In the genomic region with DNA sequence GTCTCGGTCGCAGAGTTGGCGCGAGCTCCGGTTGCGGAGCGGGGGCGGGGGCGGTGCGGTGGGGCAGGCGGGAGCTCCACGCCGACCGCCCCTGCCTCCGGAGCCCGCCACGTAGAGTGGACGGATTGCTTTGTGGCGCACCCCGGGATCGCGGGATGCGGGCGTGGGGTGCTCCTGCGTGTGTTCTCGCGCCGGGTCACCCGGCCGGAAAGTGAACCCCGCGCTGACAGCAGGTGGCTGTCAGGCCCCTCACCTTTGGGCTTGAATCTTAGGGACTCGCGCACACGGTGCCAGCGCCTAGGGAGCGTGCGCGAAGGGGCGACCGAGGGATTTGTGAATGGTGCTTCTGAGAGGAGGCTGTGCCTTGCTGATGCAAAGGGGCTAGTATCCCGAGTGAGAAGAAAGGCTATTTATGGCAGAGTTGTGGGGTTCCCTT, we compare ENCODE assay signal across 8 mouse cellular contexts. TPM values are rescaled to one million over a fixed set of nuclear protein-coding genes. Genes with fewer than 3 reads are reported as not detected.
DNase-seq lines count a peak whose midpoint lies in the region; ATAC-seq and TF ChIP-seq lines count a peak whose summit lies in the region.

No protein-coding gene starts in this region.

- WGBS in heart, embryonic 12.5 days: under 1% methylated on average over 38 of the region's 42 CpGs
- under 1% methylated on average over 41 of the region's 42 CpGs for WGBS in kidney, embryonic 15.5 days
- WGBS in liver, embryonic 14.5 days (ENCODE audit: insufficient replicate concordance): 1% methylated on average over 42 of the region's 42 CpGs
- 0% methylated on average over 38 of the region's 42 CpGs for WGBS in neural tube, embryonic 15.5 days

- no peak for TF ChIP-seq EP300 in liver, embryonic 14.5 days (IDR thresholded peaks at IDR 0.05; ENCODE audit: low read depth)

- ATAC-seq in heart, embryonic 12.5 days (ENCODE audit: insufficient number of reproducible peaks, low FRiP score): peak; percentile 54; the same call in 1 of the 2 replicates
- peak; percentile 66 for ATAC-seq in kidney, embryonic 15.5 days (replicated peaks; ENCODE audit: low FRiP score)
- ATAC-seq in liver, embryonic 14.5 days (ENCODE audit: insufficient read depth): peak; percentile 28; the same call in 1 of the 2 replicates
- ATAC-seq in neural tube, embryonic 15.5 days (ENCODE audit: low FRiP score): peak; percentile 74

- H3K4me1 ChIP-seq in heart, embryonic 12.5 days (replicated peaks): no peaks in the 10 kb centered on the region
- peaks cover 8% of the 10 kb centered on the region; the same call in 1 of the 2 replicates for H3K4me1 ChIP-seq in kidney, embryonic 15.5 days
- no peaks in the 10 kb centered on the region for H3K4me1 ChIP-seq in liver, embryonic 14.5 days (replicated peaks; ENCODE audit: control insufficient read depth in 2 of 2, insufficient read depth in 2 of 2, low read length in 1 of 2)
- H3K4me1 ChIP-seq in neural tube, embryonic 15.5 days: peaks cover 19% of the 10 kb centered on the region

- peak overlapping the region; percentile 100 for H3K4me2 ChIP-seq in heart, embryonic 12.5 days
- H3K4me2 ChIP-seq in kidney, embryonic 15.5 days: peak overlapping the region; percentile 95
- H3K4me2 ChIP-seq in liver, embryonic 14.5 days (ENCODE audit: low read depth): peak overlapping the region; percentile 68
- peak overlapping the region; percentile 66 for H3K4me2 ChIP-seq in neural tube, embryonic 15.5 days

- no peaks in the 10 kb centered on the region for H3K9me3 ChIP-seq in heart, embryonic 12.5 days (replicated peaks)
- H3K9me3 ChIP-seq in kidney, embryonic 15.5 days (replicated peaks): no peaks in the 10 kb centered on the region
- no peaks in the 10 kb centered on the region for H3K9me3 ChIP-seq in liver, embryonic 14.5 days (ENCODE audit: control insufficient read depth, low read length)
- no peaks in the 10 kb centered on the region for H3K9me3 ChIP-seq in neural tube, embryonic 15.5 days (replicated peaks)

- intact Hi-C loops in gastrocnemius, postnatal 14 days (cut with DNase I; ENCODE audit: low total_unique reads): no loop called here

- H3K4me3 ChIP-seq in heart, embryonic 12.5 days: peak overlapping the region; percentile 78
- peak overlapping the region; percentile 77 for H3K4me3 ChIP-seq in kidney, embryonic 15.5 days (replicated peaks)
- peak overlapping the region; percentile 9 to 48 for H3K4me3 ChIP-seq in liver, embryonic 14.5 days (ENCODE audit: insufficient read depth in 1 of 2, low read depth in 2 of 2, low read length in 2 of 2)
- H3K4me3 ChIP-seq in neural tube, embryonic 15.5 days (replicated peaks): peak overlapping the region; percentile 63

- DNase-seq in heart, adult 8-10 months (ENCODE audit: low spot score): no peak
- peak; percentile 81 for DNase-seq in brain, adult 2 months (ENCODE audit: low read depth, low spot score)
- DNase-seq in gastrocnemius, postnatal 14 days: peak; percentile 6
- no peak for DNase-seq in liver, embryonic 14.5 days (ENCODE audit: low read depth in 3 of 3, low spot score in 3 of 3)
- DNase-seq in MN1 (ENCODE audit: low spot score): no peak

- H3K9ac ChIP-seq in heart, embryonic 12.5 days: peak overlapping the region; percentile 82
- H3K9ac ChIP-seq in kidney, embryonic 15.5 days: peak overlapping the region; percentile 76
- H3K9ac ChIP-seq in liver, embryonic 14.5 days (replicated peaks): no peak overlapping the region
- H3K9ac ChIP-seq in neural tube, embryonic 15.5 days (replicated peaks): peak overlapping the region; percentile 75

- H3K36me3 ChIP-seq in heart, embryonic 12.5 days: no peaks in the 10 kb centered on the region
- H3K36me3 ChIP-seq in kidney, embryonic 15.5 days: no peaks in the 10 kb centered on the region
- H3K36me3 ChIP-seq in liver, embryonic 14.5 days (replicated peaks; ENCODE audit: control insufficient read depth, insufficient read depth, low read depth): no peaks in the 10 kb centered on the region
- H3K36me3 ChIP-seq in neural tube, embryonic 15.5 days: no peaks in the 10 kb centered on the region

- TF ChIP-seq CTCF in liver, embryonic 14.5 days (IDR thresholded peaks at IDR 0.05; ENCODE audit: low read depth): no peak

- H3K27ac ChIP-seq in heart, embryonic 12.5 days (ENCODE audit: poor library complexity, severe bottlenecking): no peak overlapping the region
- peak overlapping the region; percentile 79 for H3K27ac ChIP-seq in kidney, embryonic 15.5 days
- no peak overlapping the region for H3K27ac ChIP-seq in liver, embryonic 14.5 days
- peak overlapping the region; percentile 89 for H3K27ac ChIP-seq in neural tube, embryonic 15.5 days (replicated peaks)

- H3K27me3 ChIP-seq in heart, embryonic 12.5 days (replicated peaks): peaks cover 7% of the 10 kb centered on the region
- peaks cover 12% of the 10 kb centered on the region; the same call in 1 of the 2 replicates for H3K27me3 ChIP-seq in kidney, embryonic 15.5 days
- H3K27me3 ChIP-seq in liver, embryonic 14.5 days (ENCODE audit: control insufficient read depth, insufficient read depth, low read length): peaks cover 30% of the 10 kb centered on the region
- H3K27me3 ChIP-seq in neural tube, embryonic 15.5 days (replicated peaks): no peaks in the 10 kb centered on the region

RNA-seq across cellular contexts. Expression of a gene that starts 0.7 kb away (rescaled TPM):
- 1.6 and 2.2 TPM in 2 replicates for polyA plus RNA-seq in heart, embryonic 12.5 days (2016; fragmentation: Nextera tagmentation; extraction: Ambion mirVana)
- total RNA-seq in heart, adult 8-10 months (2022): 1 to 10 TPM; 1.8 to 2.7 (median 2.1) TPM
- total RNA-seq in gastrocnemius, postnatal 14 days (2021): 1 to 10 TPM; 2.0 to 4.0 TPM
- 17.0 TPM in 2 replicates for polyA plus RNA-seq in kidney, embryonic 15.5 days (2015; fragmentation: Nextera tagmentation; extraction: Ambion mirVana)
- polyA plus RNA-seq in liver, embryonic 14.5 days (2012; rRNA removed): 0.02 and 0.09 TPM in 2 replicates
- 0.09 TPM in 1 of 2 replicates, not detected in the other for polyA plus RNA-seq in liver, embryonic 14.5 days (2014; fragmentation: Nextera tagmentation; extraction: Ambion mirVana)
- polyA plus RNA-seq in neural tube, embryonic 15.5 days (2015; fragmentation: Nextera tagmentation; extraction: Ambion mirVana): 19.2 and 25.3 TPM in 2 replicates

Comparison
In these comparisons a context has a peak if more than half of its experiments do, and no peak if none do; other contexts are left out.
1. H3K27ac ChIP-seq: peak in kidney, embryonic 15.5 days (single experiment) and neural tube, embryonic 15.5 days (single experiment); none in heart, embryonic 12.5 days (single experiment) and liver, embryonic 14.5 days (single experiment).
2. DNase-seq: peak in brain, adult 2 months (single experiment) and gastrocnemius, postnatal 14 days (single experiment); none in heart, adult 8-10 months (single experiment), liver, embryonic 14.5 days (0 of 3) and MN1 (single experiment).
3. Peak in every context shown above with its lines, with median percentiles within 50 percentile points of each other: ATAC-seq, H3K4me2 ChIP-seq and H3K4me3 ChIP-seq.